ENCODE assay signal across 22 mouse cellular contexts in the genomic region with DNA sequence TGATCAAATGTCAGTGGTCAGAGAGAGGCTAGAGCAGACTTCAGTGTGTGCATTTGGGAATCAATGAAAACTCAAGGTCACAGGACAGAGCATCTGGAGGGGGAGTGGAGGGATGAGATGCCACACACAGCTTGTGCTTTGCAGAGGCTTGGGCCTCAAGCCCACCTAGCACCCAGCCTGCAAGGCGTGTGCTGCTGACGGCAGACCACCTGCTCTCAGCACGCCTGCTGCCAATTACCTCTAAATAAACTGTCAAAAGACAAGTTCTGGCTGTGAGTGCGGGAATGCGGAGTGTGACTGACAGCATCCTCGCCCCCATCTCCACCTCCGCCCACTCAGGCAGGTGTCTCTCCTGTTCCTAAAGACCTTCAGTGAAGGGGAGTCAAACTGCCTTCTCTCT.
DNase-seq lines count a peak whose midpoint lies in the region; ATAC-seq and TF ChIP-seq lines count a peak whose summit lies in the region.
"Had no signal": no experiment of that assay in that cellular context is flagged by ENCODE, and none has a peak within 500 bp of the region (broad histone marks: within the 10 kb centered on the region; RNA-seq: fewer than 3 reads in every experiment).

No protein-coding gene starts in this region.

- no peaks in the 10 kb centered on the region for H3K4me1 ChIP-seq in forebrain, embryonic 14.5 days (ENCODE audit: control insufficient read depth, insufficient read depth, low read length)
- H3K4me1 ChIP-seq in forebrain, embryonic 11.5 days (replicated peaks; ENCODE audit: control insufficient read depth, insufficient read depth, low read length) = no peaks in the 10 kb centered on the region
- H3K4me1 ChIP-seq in forebrain, postnatal 0 days (ENCODE audit: insufficient read depth) = no peaks in the 10 kb centered on the region
- H3K4me1 ChIP-seq: heart, embryonic 15.5 days; liver, embryonic 13.5 days; midbrain, embryonic 12.5 days had no signal

- H3K27ac ChIP-seq in forebrain, embryonic 14.5 days (ENCODE audit: low read depth, low read length) = no peak overlapping the region
- no peak overlapping the region for H3K27ac ChIP-seq in forebrain, embryonic 11.5 days (ENCODE audit: low read depth, low read length)
- H3K27ac ChIP-seq in forebrain, postnatal 0 days (ENCODE audit: low read depth, low read length) = no peak overlapping the region
- H3K27ac ChIP-seq: embryonic facial prominence, embryonic 12.5 days; heart, embryonic 15.5 days; hindbrain, embryonic 14.5 days; liver, embryonic 13.5 days; midbrain, embryonic 12.5 days; neural tube, embryonic 15.5 days had no signal

- peak; percentile 76 for ATAC-seq in forebrain, embryonic 14.5 days
- no peak for ATAC-seq in forebrain, embryonic 11.5 days (replicated peaks; ENCODE audit: low FRiP score)
- peak; percentile 62; the same call in 1 of the 2 replicates for ATAC-seq in forebrain, postnatal 0 days
- no peak for ATAC-seq in CD4-positive, CD25-positive, alpha-beta regulatory T cell, adult 4 months
- ATAC-seq: inflammation-experienced regulatory T-cells, adult 6 months had no signal

- H3K4me3 ChIP-seq in forebrain, embryonic 14.5 days (ENCODE audit: low read depth, low read length) = no peak overlapping the region
- H3K4me3 ChIP-seq in forebrain, embryonic 11.5 days (ENCODE audit: low read depth, low read length) = no peak overlapping the region
- H3K4me3 ChIP-seq in forebrain, postnatal 0 days (ENCODE audit: low read depth, low read length) = no peak overlapping the region
- H3K4me3 ChIP-seq: embryonic facial prominence, embryonic 12.5 days; heart, embryonic 15.5 days; liver, embryonic 13.5 days; midbrain, embryonic 12.5 days; neural tube, embryonic 15.5 days had no signal

- peak; percentile 75 for DNase-seq in forebrain, embryonic 14.5 days (ENCODE audit: low spot score)
- no peak for DNase-seq in forebrain, embryonic 11.5 days (ENCODE audit: low spot score)
- peak; percentile 30 for DNase-seq in right cerebral cortex, postnatal 14 days
- DNase-seq in right cerebral cortex, postnatal 25 days = no peak
- peak; percentile 34 for DNase-seq in forebrain, postnatal 0 days
- DNase-seq in MN1 (ENCODE audit: low spot score) = no peak
- DNase-seq: adrenal gland, postnatal 14 days; cerebellum, adult 9-10 months; heart, postnatal 4 days; kidney, adult 18-20 months; kidney, postnatal 4 days; liver, embryonic 13.5 days; lung, adult 2 months; lung, postnatal 14 days; thymus, postnatal 36 days had no signal

- H3K9ac ChIP-seq in forebrain, embryonic 14.5 days (ENCODE audit: low read length) = no peak overlapping the region
- H3K9ac ChIP-seq in forebrain, embryonic 11.5 days (ENCODE audit: low read length) = no peak overlapping the region
- H3K9ac ChIP-seq in forebrain, postnatal 0 days = no peak overlapping the region
- H3K9ac ChIP-seq: embryonic facial prominence, embryonic 12.5 days; heart, embryonic 15.5 days; hindbrain, embryonic 14.5 days; liver, embryonic 13.5 days; midbrain, embryonic 12.5 days; neural tube, embryonic 15.5 days had no signal

- no peak overlapping the region for H3K4me2 ChIP-seq in forebrain, embryonic 14.5 days (ENCODE audit: low read length)
- no peak overlapping the region for H3K4me2 ChIP-seq in forebrain, embryonic 11.5 days (ENCODE audit: low read depth, low read length, severe bottlenecking)
- no peak overlapping the region for H3K4me2 ChIP-seq in forebrain, postnatal 0 days (ENCODE audit: low read depth)
- H3K4me2 ChIP-seq: embryonic facial prominence, embryonic 12.5 days; heart, embryonic 15.5 days; hindbrain, embryonic 14.5 days; liver, embryonic 13.5 days; midbrain, embryonic 12.5 days; neural tube, embryonic 15.5 days had no signal

- WGBS in forebrain, embryonic 14.5 days = 49% methylated on average over 7 of the region's 7 CpGs
- WGBS in forebrain, embryonic 11.5 days = 63% methylated on average over 7 of the region's 7 CpGs
- 30% methylated on average over 7 of the region's 7 CpGs for WGBS in forebrain, postnatal 0 days

- H3K36me3 ChIP-seq in forebrain, embryonic 14.5 days (ENCODE audit: control insufficient read depth, insufficient read depth, low read length) = 0 out of 2 replicates have a peak, but pooled peaks cover 3% of the 10 kb centered on the region
- H3K36me3 ChIP-seq in forebrain, embryonic 11.5 days (ENCODE audit: control insufficient read depth, insufficient read depth, low read length) = no peaks in the 10 kb centered on the region
- peaks cover 27% of the 10 kb centered on the region for H3K36me3 ChIP-seq in forebrain, postnatal 0 days (ENCODE audit: insufficient read depth)
- H3K36me3 ChIP-seq: embryonic facial prominence, embryonic 12.5 days; heart, embryonic 15.5 days; liver, embryonic 13.5 days had no signal

- TF ChIP-seq CTCF in forebrain, postnatal 0 days (IDR thresholded peaks at IDR 0.05; ENCODE audit: low read depth) = no peak

- H3K9me3 ChIP-seq in forebrain, embryonic 14.5 days (replicated peaks; ENCODE audit: control insufficient read depth, low read length) = no peaks in the 10 kb centered on the region
- no peaks in the 10 kb centered on the region for H3K9me3 ChIP-seq in forebrain, embryonic 11.5 days (ENCODE audit: control insufficient read depth, low read length)
- no peaks in the 10 kb centered on the region for H3K9me3 ChIP-seq in forebrain, postnatal 0 days (ENCODE audit: low read length)
- H3K9me3 ChIP-seq: embryonic facial prominence, embryonic 12.5 days; heart, embryonic 15.5 days; liver, embryonic 13.5 days; midbrain, embryonic 12.5 days; neural tube, embryonic 15.5 days had no signal

- H3K27me3 ChIP-seq in forebrain, embryonic 14.5 days (replicated peaks; ENCODE audit: control insufficient read depth, insufficient read depth, low read length) = no peaks in the 10 kb centered on the region
- H3K27me3 ChIP-seq in forebrain, embryonic 11.5 days (ENCODE audit: control insufficient read depth, insufficient read depth, low read length) = no peaks in the 10 kb centered on the region
- no peaks in the 10 kb centered on the region for H3K27me3 ChIP-seq in forebrain, postnatal 0 days (ENCODE audit: insufficient read depth, low read length)
- H3K27me3 ChIP-seq: embryonic facial prominence, embryonic 12.5 days; liver, embryonic 13.5 days; midbrain, embryonic 12.5 days; neural tube, embryonic 15.5 days had no signal

Comparison
In these comparisons a context has a peak if more than half of its experiments do, and no peak if none do; other contexts are left out.
1. ATAC-seq: peak in forebrain, embryonic 14.5 days (single experiment) and forebrain, postnatal 0 days (single experiment); none in forebrain, embryonic 11.5 days (single experiment) and CD4-positive, CD25-positive, alpha-beta regulatory T cell, adult 4 months (single experiment).
2. DNase-seq: peak in forebrain, embryonic 14.5 days (single experiment), right cerebral cortex, postnatal 14 days (single experiment) and forebrain, postnatal 0 days (single experiment); none in forebrain, embryonic 11.5 days (single experiment), right cerebral cortex, postnatal 25 days (single experiment) and MN1 (single experiment).